Mouse (Mus musculus): ENCODE data around the gene Zbtb8b. TPM values are rescaled to one million over a fixed set of nuclear protein-coding genes. Genes with fewer than 3 reads are reported as not detected.
A peak's percentile ranks its signal among the peaks of the same experiment; 100 is the strongest.

Zbtb8b gene
- polyA plus RNA-seq, 1 experiment from 2014 or later: 6.0 TPM

DNA sequence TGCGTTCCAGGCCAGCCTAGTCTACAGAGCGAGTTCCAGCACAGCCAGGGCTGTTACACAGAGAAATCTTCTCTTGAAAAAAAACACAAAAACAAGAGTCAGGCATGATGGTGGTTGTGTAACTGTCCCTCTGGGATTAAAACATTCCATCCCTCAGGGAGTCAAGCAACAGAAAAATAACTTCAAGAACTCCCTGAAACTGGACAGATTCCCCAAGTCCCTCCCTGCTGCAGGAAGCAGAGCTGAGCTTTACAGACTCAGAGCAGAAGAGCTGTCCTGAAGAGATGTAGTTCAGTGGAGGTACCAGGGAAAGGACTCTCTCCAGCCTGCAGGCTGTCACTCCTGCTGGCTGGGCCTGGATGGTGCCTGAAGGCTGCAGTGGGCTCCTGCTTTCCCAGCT, 58.2 kb downstream of the Zbtb8b start:
- H3K27ac ChIP-seq: no peak overlapping the region

GRCm38 (mm10) chr4:129382029-129382428, 58.6 kb downstream of the Zbtb8b start:
- WGBS: 85% methylated on average over 9 of the region's 9 CpGs
- Histone ChIP-seq H3K4me3 (no peak overlapping the region), H3K4me1 (no peaks in the 10 kb centered on the region), H3K27ac (no peak overlapping the region), H3K27me3 (peaks cover 6% of the 10 kb centered on the region), H3K9me3 (replicated peaks) (no peaks in the 10 kb centered on the region), H3K9ac (no peak overlapping the region), H3K36me3 (no peaks in the 10 kb centered on the region), H3K4me2 (replicated peaks) (no peak overlapping the region)
- no peak for ATAC-seq (ENCODE audit: low FRiP score)

More for the DNA sequence above, 58.2 kb downstream of the Zbtb8b start:
- 94% methylated on average over 2 of the region's 2 CpGs for WGBS
- H3K4me1 ChIP-seq: no peaks in the 10 kb centered on the region
- no peaks in the 10 kb centered on the region for H3K36me3 ChIP-seq
- peaks cover 6% of the 10 kb centered on the region for H3K27me3 ChIP-seq
- no peak for ATAC-seq (ENCODE audit: low FRiP score)
- H3K4me3 ChIP-seq: no peak overlapping the region
- H3K9ac ChIP-seq: no peak overlapping the region
- no peaks in the 10 kb centered on the region for H3K9me3 ChIP-seq (replicated peaks)
- no peak overlapping the region for H3K4me2 ChIP-seq (replicated peaks)

GRCm38 (mm10) chr4:129381148-129381547, 59.5 kb downstream of the Zbtb8b start:
- no peak overlapping the region for H3K27ac ChIP-seq
- ATAC-seq (ENCODE audit: low FRiP score): no peak
- no peaks in the 10 kb centered on the region for H3K4me1 ChIP-seq
- H3K9ac ChIP-seq: no peak overlapping the region
- peaks cover 7% of the 10 kb centered on the region for H3K27me3 ChIP-seq
- no peaks in the 10 kb centered on the region for H3K9me3 ChIP-seq (replicated peaks)
- H3K36me3 ChIP-seq: no peaks in the 10 kb centered on the region
- no peak overlapping the region for H3K4me3 ChIP-seq
- 76% methylated on average over 8 of the region's 8 CpGs for WGBS
- H3K4me2 ChIP-seq (replicated peaks): no peak overlapping the region

- peaks cover 9% of the 10 kb centered on the region for H3K27me3 ChIP-seq
- H3K27ac ChIP-seq: no peak overlapping the region
- no peaks in the 10 kb centered on the region for H3K36me3 ChIP-seq
- H3K9ac ChIP-seq: no peak overlapping the region
- ATAC-seq (ENCODE audit: low FRiP score): no peak
- H3K4me3 ChIP-seq: no peak overlapping the region
- H3K4me2 ChIP-seq (replicated peaks): no peak overlapping the region
- WGBS: 86% methylated on average over 3 of the region's 3 CpGs
- H3K9me3 ChIP-seq (replicated peaks): no peaks in the 10 kb centered on the region
- peaks cover 7% of the 10 kb centered on the region for H3K4me1 ChIP-seq
Observed at GRCm38 (mm10) chr4:129379805-129380204, 60.8 kb downstream of the Zbtb8b start.

DNA sequence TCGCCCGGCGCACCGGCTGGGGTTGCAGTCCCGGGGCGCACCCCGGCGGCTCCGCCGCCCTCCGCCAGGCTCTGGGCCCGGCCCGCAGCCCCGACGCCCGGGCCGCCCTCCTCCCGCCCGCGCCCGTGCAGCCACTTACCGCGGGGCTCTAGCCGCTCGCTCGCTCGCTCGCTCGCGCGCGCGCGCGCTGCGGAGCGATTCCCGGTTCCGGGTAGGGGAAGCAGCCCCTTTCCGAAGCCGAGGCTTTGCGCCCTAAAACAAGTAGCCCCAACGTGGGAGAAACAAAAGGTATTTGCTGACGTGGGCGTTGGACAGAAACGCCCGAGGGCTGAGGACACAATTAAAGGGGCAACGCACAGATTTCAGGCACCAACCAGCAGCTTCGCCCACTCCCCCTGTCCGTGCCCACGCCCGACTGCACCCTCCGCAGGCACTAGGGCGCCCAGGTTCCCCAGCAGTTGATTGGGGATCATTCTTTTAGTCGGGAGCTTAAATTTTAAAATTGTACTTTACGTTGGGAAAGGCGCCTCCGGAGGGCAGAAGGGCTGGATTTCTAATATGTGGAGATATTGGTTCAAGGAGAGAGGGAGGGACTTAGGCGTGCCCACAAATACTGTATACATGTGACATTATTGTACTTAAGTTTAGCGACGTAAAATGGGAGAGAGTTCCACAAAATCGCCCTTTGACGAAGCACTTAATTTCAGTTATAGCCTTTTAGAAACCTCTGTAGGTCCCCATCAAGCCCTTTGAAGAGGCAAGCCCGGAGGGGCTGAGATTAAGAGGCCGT, 62.9 kb downstream of the Zbtb8b start, which contains the start of gene Zbtb8a:
Gene Zbtb8a, minus strand, starts transcription at position 516 of the 790 bp plus-strand sequence.
- Histone ChIP-seq H3K36me3 (no peaks in the 10 kb centered on the region), H3K27me3 (peaks cover 9% of the 10 kb centered on the region)
- 2% methylated on average over 61 of the region's 65 CpGs for WGBS

GRCm38 (mm10) chr4:129376961-129377545, 63.6 kb downstream of the Zbtb8b start:
- H3K4me2 ChIP-seq (replicated peaks): peak overlapping the region; percentile 64
- peak; percentile 60 for ATAC-seq (ENCODE audit: low FRiP score)
- peaks cover 9% of the 10 kb centered on the region for H3K27me3 ChIP-seq
- H3K27ac ChIP-seq: peak overlapping the region; percentile 88
- no peaks in the 10 kb centered on the region for H3K9me3 ChIP-seq (replicated peaks)
- under 1% methylated on average over 63 of the region's 68 CpGs for WGBS
- no peaks in the 10 kb centered on the region for H3K36me3 ChIP-seq
- peak overlapping the region; percentile 92 for H3K9ac ChIP-seq
- H3K4me1 ChIP-seq: peaks cover 9% of the 10 kb centered on the region
- H3K4me3 ChIP-seq: peak overlapping the region; percentile 91

More for the DNA sequence above, 62.9 kb downstream of the Zbtb8b start, which contains the start of gene Zbtb8a:
- ATAC-seq (ENCODE audit: low FRiP score): peak; percentile 84
- H3K4me2 ChIP-seq (replicated peaks): peak within 1 kb of the TSS; percentile 64
- H3K9me3 ChIP-seq (replicated peaks): no peaks in the 10 kb centered on the region
- peaks cover 9% of the 10 kb centered on the region for H3K4me1 ChIP-seq
- peak within 1 kb of the TSS; percentile 88 for H3K27ac ChIP-seq
- H3K4me3 ChIP-seq: peak within 1 kb of the TSS; percentile 91
- H3K9ac ChIP-seq: peak within 1 kb of the TSS; percentile 92

DNA sequence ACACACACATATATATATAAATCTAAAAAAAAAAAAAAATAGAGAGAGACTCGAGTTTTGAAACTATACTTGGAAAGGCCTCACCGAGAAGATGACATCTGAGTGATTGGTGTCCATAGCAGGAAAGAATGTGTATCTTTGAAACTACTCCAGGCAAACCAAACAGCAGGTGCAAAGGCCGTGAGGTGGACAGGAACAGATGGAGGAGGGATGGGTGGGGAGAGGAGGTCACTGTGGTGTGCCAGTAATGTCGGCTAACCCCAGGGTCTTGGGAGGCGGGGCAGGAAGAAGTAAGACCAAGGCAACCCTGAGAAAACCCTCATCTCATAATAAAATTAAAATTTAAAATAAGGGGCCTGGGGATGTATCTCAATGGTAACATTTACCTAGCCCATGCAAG, 64.8 kb downstream of the Zbtb8b start:
- WGBS: 81% methylated on average over 5 of the region's 5 CpGs
- H3K27me3 ChIP-seq: peaks cover 9% of the 10 kb centered on the region
- no peak overlapping the region for H3K4me3 ChIP-seq
- no peak overlapping the region for H3K4me2 ChIP-seq (replicated peaks)
- H3K9me3 ChIP-seq (replicated peaks): no peaks in the 10 kb centered on the region
- no peaks in the 10 kb centered on the region for H3K36me3 ChIP-seq
- H3K9ac ChIP-seq: no peak overlapping the region
- peaks cover 9% of the 10 kb centered on the region for H3K4me1 ChIP-seq
- no peak for ATAC-seq (ENCODE audit: low FRiP score)
- H3K27ac ChIP-seq: no peak overlapping the region

Other genes starting within 250 kb of the Zbtb8b start
- gene C77080, start 179.4 kb downstream of the Zbtb8b start, polyA plus RNA-seq (2016; fragmentation: Nextera tagmentation; extraction: Ambion mirVana): 6.0 and 6.4 TPM in 2 replicates
- gene Sync, start 153.2 kb downstream of the Zbtb8b start, polyA plus RNA-seq (2016; fragmentation: Nextera tagmentation; extraction: Ambion mirVana): 1.7 and 1.8 TPM in 2 replicates
- gene Rbbp4, start 105.5 kb downstream of the Zbtb8b start, polyA plus RNA-seq (2016; fragmentation: Nextera tagmentation; extraction: Ambion mirVana): 465 and 467 TPM in 2 replicates
- 33.3 and 33.8 TPM in 2 replicates for gene Zbtb8os, start 105.2 kb downstream of the Zbtb8b start, polyA plus RNA-seq (2016; fragmentation: Nextera tagmentation; extraction: Ambion mirVana)
- 16.1 and 17.7 TPM in 2 replicates for gene Zbtb8a, start 62.7 kb downstream of the Zbtb8b start, polyA plus RNA-seq (2016; fragmentation: Nextera tagmentation; extraction: Ambion mirVana)
- 33.0 TPM in 2 replicates for gene Bsdc1, start 20.7 kb upstream of the Zbtb8b start, polyA plus RNA-seq (2016; fragmentation: Nextera tagmentation; extraction: Ambion mirVana)
- gene Tssk3, start 50.2 kb upstream of the Zbtb8b start, polyA plus RNA-seq (2016; fragmentation: Nextera tagmentation; extraction: Ambion mirVana): not detected in 2 replicates
- 0.46 TPM in 1 of 2 replicates, not detected in the other for gene Fam229a, start 50.3 kb upstream of the Zbtb8b start, polyA plus RNA-seq (2016; fragmentation: Nextera tagmentation; extraction: Ambion mirVana)
- 1,978 and 2,031 TPM in 2 replicates for gene Marcksl1, start 72.7 kb upstream of the Zbtb8b start, polyA plus RNA-seq (2016; fragmentation: Nextera tagmentation; extraction: Ambion mirVana)
- 168 and 178 TPM in 2 replicates for gene Hdac1, start 101.9 kb upstream of the Zbtb8b start, polyA plus RNA-seq (2016; fragmentation: Nextera tagmentation; extraction: Ambion mirVana)
- gene Lck, start 132.8 kb upstream of the Zbtb8b start, polyA plus RNA-seq (2016; fragmentation: Nextera tagmentation; extraction: Ambion mirVana): 6.4 and 7.1 TPM in 2 replicates
- gene Fam167b, start 137.7 kb upstream of the Zbtb8b start, polyA plus RNA-seq (2016; fragmentation: Nextera tagmentation; extraction: Ambion mirVana): 1.7 and 2.5 TPM in 2 replicates
- gene Eif3i, start 159.8 kb upstream of the Zbtb8b start, polyA plus RNA-seq (2016; fragmentation: Nextera tagmentation; extraction: Ambion mirVana): 187 and 204 TPM in 2 replicates
- 164 and 174 TPM in 2 replicates for gene Tmem234, start 159.8 kb upstream of the Zbtb8b start, polyA plus RNA-seq (2016; fragmentation: Nextera tagmentation; extraction: Ambion mirVana)
- 2.4 and 3.1 TPM in 2 replicates for gene Dcdc2b, start 173.4 kb upstream of the Zbtb8b start, polyA plus RNA-seq (2016; fragmentation: Nextera tagmentation; extraction: Ambion mirVana)
- 30.0 and 31.8 TPM in 2 replicates for gene Iqcc, start 178.2 kb upstream of the Zbtb8b start, polyA plus RNA-seq (2016; fragmentation: Nextera tagmentation; extraction: Ambion mirVana)
- gene Ccdc28b, start 183.1 kb upstream of the Zbtb8b start, polyA plus RNA-seq (2016; fragmentation: Nextera tagmentation; extraction: Ambion mirVana): 85.9 and 91.5 TPM in 2 replicates
- gene Txlna, start 200.2 kb upstream of the Zbtb8b start, polyA plus RNA-seq (2016; fragmentation: Nextera tagmentation; extraction: Ambion mirVana): 90.8 and 91.1 TPM in 2 replicates
- gene Kpna6, start 231.9 kb upstream of the Zbtb8b start, polyA plus RNA-seq (2016; fragmentation: Nextera tagmentation; extraction: Ambion mirVana): 16.0 and 18.8 TPM in 2 replicates

Measured in hindbrain, embryonic 12.5 days (tissue).